In genomic region chr2:173335859-173336258, GRCm38 (mm10) we compare ENCODE assay signal across 8 mouse cellular contexts. TPM values are rescaled to one million over a fixed set of nuclear protein-coding genes. Genes with fewer than 3 reads are reported as not detected.
DNase-seq lines count a peak whose midpoint lies in the region; ATAC-seq lines count a peak whose summit lies in the region.
"Had no signal": no experiment of that assay in that cellular context is flagged by ENCODE, and none has a peak within 500 bp of the region (broad histone marks: within the 10 kb centered on the region; RNA-seq: fewer than 3 reads in every experiment).

No protein-coding gene starts in this region.

- H3K27ac ChIP-seq in heart, embryonic 14.5 days (replicated peaks in 1 of 2; ENCODE audit: control insufficient read depth in 1 of 2, insufficient read depth in 1 of 2, low read depth in 2 of 2, low read length in 2 of 2): peak overlapping the region; percentile 29 to 81
- H3K27ac ChIP-seq in kidney, embryonic 14.5 days (ENCODE audit: low read depth, low read length): peak overlapping the region; percentile 47; the same call in 1 of the 2 replicates
- H3K27ac ChIP-seq: liver, embryonic 13.5 days had no signal

- no peaks in the 10 kb centered on the region for H3K27me3 ChIP-seq in heart, embryonic 14.5 days (ENCODE audit: control insufficient read depth, insufficient read depth, low read length)
- H3K27me3 ChIP-seq in kidney, embryonic 14.5 days (ENCODE audit: control insufficient read depth, insufficient read depth, low read length): no peaks in the 10 kb centered on the region

- peak; percentile 61 for ATAC-seq in heart, embryonic 14.5 days (ENCODE audit: insufficient number of reproducible peaks, insufficient read depth, low FRiP score, low read depth)
- ATAC-seq in kidney, embryonic 14.5 days (ENCODE audit: low FRiP score, low TSS enrichment): no peak

- peak overlapping the region; percentile 52 for H3K9ac ChIP-seq in heart, embryonic 14.5 days (ENCODE audit: low read length)
- peak overlapping the region; percentile 13; the same call in 1 of the 2 replicates for H3K9ac ChIP-seq in kidney, embryonic 14.5 days (ENCODE audit: low read depth, low read length)
- H3K9ac ChIP-seq: liver, embryonic 13.5 days had no signal

- no peaks in the 10 kb centered on the region for H3K36me3 ChIP-seq in heart, embryonic 14.5 days (ENCODE audit: control insufficient read depth, insufficient read depth, low read length)
- H3K36me3 ChIP-seq in kidney, embryonic 14.5 days (ENCODE audit: control insufficient read depth, insufficient read depth, low read length): no peaks in the 10 kb centered on the region
- H3K36me3 ChIP-seq: liver, embryonic 13.5 days had no signal

- DNase-seq in adrenal gland, postnatal 36 days: peak; percentile 70 to 82
- peak; percentile 86 for DNase-seq in fibroblast of lung, adult 2 months (ENCODE audit: low read depth)
- DNase-seq in liver: peak; percentile 43
- DNase-seq in neural tube, embryonic 10.5 days (ENCODE audit: extremely low spot score, low spot score): peak; percentile 26
- DNase-seq in thymus, postnatal 4 days: peak; percentile 64
- DNase-seq: liver, embryonic 13.5 days had no signal

- H3K9me3 ChIP-seq in heart, embryonic 14.5 days (ENCODE audit: control insufficient read depth, low read length): no peaks in the 10 kb centered on the region
- H3K9me3 ChIP-seq in kidney, embryonic 14.5 days (ENCODE audit: control insufficient read depth, low read length): no peaks in the 10 kb centered on the region
- H3K9me3 ChIP-seq: liver, embryonic 13.5 days had no signal

- WGBS in heart, embryonic 14.5 days: 6% methylated on average over 10 of the region's 10 CpGs
- 15% methylated on average over 10 of the region's 10 CpGs for WGBS in kidney, embryonic 14.5 days

- no peak overlapping the region for H3K4me3 ChIP-seq in heart, embryonic 14.5 days (ENCODE audit: control insufficient read depth in 1 of 2, insufficient read depth in 1 of 2, low read depth in 1 of 2, low read length in 2 of 2)
- no peak overlapping the region for H3K4me3 ChIP-seq in kidney, embryonic 14.5 days (ENCODE audit: low read length)
- H3K4me3 ChIP-seq: liver, embryonic 13.5 days had no signal

- H3K4me1 ChIP-seq in heart, embryonic 14.5 days (ENCODE audit: control insufficient read depth in 2 of 2, insufficient read depth in 2 of 2, low read length in 2 of 2): peaks cover 52 to 58% of the 10 kb centered on the region in 2 experiments
- H3K4me1 ChIP-seq in kidney, embryonic 14.5 days (ENCODE audit: control insufficient read depth, insufficient read depth, low read length): peaks cover 44% of the 10 kb centered on the region

- peak overlapping the region; percentile 49 for H3K4me2 ChIP-seq in heart, embryonic 14.5 days (ENCODE audit: low read length)
- H3K4me2 ChIP-seq in kidney, embryonic 14.5 days (replicated peaks; ENCODE audit: low read depth, low read length): no peak overlapping the region
- H3K4me2 ChIP-seq: liver, embryonic 13.5 days had no signal

RNA-seq across cellular contexts. Expression of gene Pmepa1, which starts 59.5 kb away (rescaled TPM):
- total RNA-seq in adrenal gland, postnatal 36 days (2021): 10 to 100 TPM; 54.8 to 55.5 TPM
- 5.3 and 6.5 TPM in 2 replicates for polyA plus RNA-seq in heart, embryonic 14.5 days (2014; fragmentation: Nextera tagmentation; extraction: Ambion mirVana)
- 4.9 and 5.8 TPM in 2 replicates for polyA plus RNA-seq in kidney, embryonic 14.5 days (2014; fragmentation: Nextera tagmentation; extraction: Ambion mirVana)

Comparison
In these comparisons a context has a peak if more than half of its experiments do, and no peak if none do; other contexts are left out.
1. DNase-seq: peak in every context shown above with its lines; median percentile 86 in fibroblast of lung, adult 2 months; 76 in adrenal gland, postnatal 36 days; 64 in thymus, postnatal 4 days; 43 in liver; 26 in neural tube, embryonic 10.5 days.